Mouse (Mus musculus): ENCODE results near the gene Cacna1h. TPM values are rescaled to one million over a fixed set of nuclear protein-coding genes. Genes with fewer than 3 reads are reported as not detected.

The Cacna1h gene
- polyA plus RNA-seq, 2 experiments, result 6.9 to 58.0 TPM

- DNase-seq (ENCODE audit: low spot score), result no peak
- WGBS, result 21% methylated on average over 6 of the region's 6 CpGs
- H3K27ac ChIP-seq (replicated peaks; ENCODE audit: low read depth, low read length), result no peak overlapping the region
- H3K36me3 ChIP-seq (ENCODE audit: control insufficient read depth, insufficient read depth, low read length), result no peaks in the 10 kb centered on the region
- TF ChIP-seq POLR2A (IDR thresholded peaks at IDR 0.05; ENCODE audit: borderline replicate concordance, extremely low read depth, insufficient read depth, insufficient read length), result no peak
- H3K27me3 ChIP-seq (ENCODE audit: control insufficient read depth, insufficient read depth, low read length), result no peaks in the 10 kb centered on the region
- H3K4me2 ChIP-seq (replicated peaks; ENCODE audit: low read depth, low read length, severe bottlenecking), result no peak overlapping the region; the same call in 1 of the 2 replicates
- peaks cover 42% of the 10 kb centered on the region for H3K4me1 ChIP-seq (ENCODE audit: control insufficient read depth, insufficient read depth, low read length)
- no peak for ATAC-seq (ENCODE audit: low FRiP score, low read depth)
- no peaks in the 10 kb centered on the region for H3K9me3 ChIP-seq (ENCODE audit: control insufficient read depth, low read length)
- H3K4me3 ChIP-seq (replicated peaks; ENCODE audit: low read length), result no peak overlapping the region
- no peak overlapping the region for H3K9ac ChIP-seq (ENCODE audit: low read depth, low read length, severe bottlenecking)
These were observed 27.6 kb downstream of the Cacna1h start for GRCm38 (mm10) chr17:25406011-25406441.

GRCm38 (mm10) chr17:25405224-25405895, 28.2 kb downstream of the Cacna1h start:
- no peak for TF ChIP-seq POLR2A (IDR thresholded peaks at IDR 0.05; ENCODE audit: borderline replicate concordance, extremely low read depth, insufficient read depth, insufficient read length)
- 9% methylated on average over 10 of the region's 10 CpGs for WGBS
- H3K27ac ChIP-seq (replicated peaks; ENCODE audit: low read depth, low read length), result no peak overlapping the region
- no peak overlapping the region for H3K9ac ChIP-seq (ENCODE audit: low read depth, low read length, severe bottlenecking)
- H3K4me3 ChIP-seq (replicated peaks; ENCODE audit: low read length), result no peak overlapping the region
- ATAC-seq (ENCODE audit: low FRiP score, low read depth) (no peak), DNase-seq (ENCODE audit: low spot score) (no peak)
- H3K4me1 ChIP-seq (ENCODE audit: control insufficient read depth, insufficient read depth, low read length), result peaks cover 41% of the 10 kb centered on the region
- H3K27me3 ChIP-seq (ENCODE audit: control insufficient read depth, insufficient read depth, low read length), result no peaks in the 10 kb centered on the region
- no peaks in the 10 kb centered on the region for H3K9me3 ChIP-seq (ENCODE audit: control insufficient read depth, low read length)
- H3K4me2 ChIP-seq (replicated peaks; ENCODE audit: low read depth, low read length, severe bottlenecking), result no peak overlapping the region
- no peaks in the 10 kb centered on the region for H3K36me3 ChIP-seq (ENCODE audit: control insufficient read depth, insufficient read depth, low read length)

- Histone ChIP-seq H3K4me1 (ENCODE audit: control insufficient read depth, insufficient read depth, low read length) (peaks cover 33% of the 10 kb centered on the region), H3K27ac (replicated peaks; ENCODE audit: low read depth, low read length) (no peak overlapping the region), H3K4me3 (replicated peaks; ENCODE audit: low read length) (no peak overlapping the region), H3K9ac (ENCODE audit: low read depth, low read length, severe bottlenecking) (no peak overlapping the region), H3K36me3 (ENCODE audit: control insufficient read depth, insufficient read depth, low read length) (no peaks in the 10 kb centered on the region), H3K4me2 (replicated peaks; ENCODE audit: low read depth, low read length, severe bottlenecking) (no peak overlapping the region), H3K9me3 (ENCODE audit: control insufficient read depth, low read length) (no peaks in the 10 kb centered on the region), H3K27me3 (ENCODE audit: control insufficient read depth, insufficient read depth, low read length) (no peaks in the 10 kb centered on the region)
- 40% methylated on average over 3 of the region's 3 CpGs for WGBS
- no peak for ATAC-seq (ENCODE audit: low FRiP score, low read depth)
- DNase-seq (ENCODE audit: low spot score), result no peak
- TF ChIP-seq POLR2A (IDR thresholded peaks at IDR 0.05; ENCODE audit: borderline replicate concordance, extremely low read depth, insufficient read depth, insufficient read length), result no peak
These were observed 29.4 kb downstream of the Cacna1h start for GRCm38 (mm10) chr17:25404190-25404589.

GRCm38 (mm10) chr17:25402224-25402623, 31.4 kb downstream of the Cacna1h start:
- H3K36me3 ChIP-seq (ENCODE audit: control insufficient read depth, insufficient read depth, low read length), result peaks cover 2% of the 10 kb centered on the region; the same call in 1 of the 2 replicates
- WGBS, result 83% methylated on average over 13 of the region's 13 CpGs

GRCm38 (mm10) chr17:25401491-25401890, 32.1 kb downstream of the Cacna1h start:
- TF ChIP-seq POLR2A (IDR thresholded peaks at IDR 0.05; ENCODE audit: borderline replicate concordance, extremely low read depth, insufficient read depth, insufficient read length), result no peak
- no peak for DNase-seq (ENCODE audit: low spot score)

More at GRCm38 (mm10) chr17:25402224-25402623, 31.4 kb downstream of the Cacna1h start:
- no peak overlapping the region for H3K9ac ChIP-seq (ENCODE audit: low read depth, low read length, severe bottlenecking)
- TF ChIP-seq POLR2A (IDR thresholded peaks at IDR 0.05; ENCODE audit: borderline replicate concordance, extremely low read depth, insufficient read depth, insufficient read length), result no peak
- H3K4me2 ChIP-seq (replicated peaks; ENCODE audit: low read depth, low read length, severe bottlenecking), result no peak overlapping the region
- no peak overlapping the region for H3K4me3 ChIP-seq (replicated peaks; ENCODE audit: low read length)
- H3K4me1 ChIP-seq (ENCODE audit: control insufficient read depth, insufficient read depth, low read length), result peaks cover 22% of the 10 kb centered on the region
- no peaks in the 10 kb centered on the region for H3K9me3 ChIP-seq (ENCODE audit: control insufficient read depth, low read length)
- ATAC-seq (ENCODE audit: low FRiP score, low read depth), result no peak
- DNase-seq (ENCODE audit: low spot score), result no peak
- no peak overlapping the region for H3K27ac ChIP-seq (replicated peaks; ENCODE audit: low read depth, low read length)
- no peaks in the 10 kb centered on the region for H3K27me3 ChIP-seq (ENCODE audit: control insufficient read depth, insufficient read depth, low read length)

More at GRCm38 (mm10) chr17:25401491-25401890, 32.1 kb downstream of the Cacna1h start:
- no peak overlapping the region for H3K4me2 ChIP-seq (replicated peaks; ENCODE audit: low read depth, low read length, severe bottlenecking)
- H3K4me3 ChIP-seq (replicated peaks; ENCODE audit: low read length), result no peak overlapping the region
- H3K27ac ChIP-seq (replicated peaks; ENCODE audit: low read depth, low read length), result no peak overlapping the region
- H3K27me3 ChIP-seq (ENCODE audit: control insufficient read depth, insufficient read depth, low read length), result no peaks in the 10 kb centered on the region
- no peak for ATAC-seq (ENCODE audit: low FRiP score, low read depth)
- peaks cover 15% of the 10 kb centered on the region for H3K4me1 ChIP-seq (ENCODE audit: control insufficient read depth, insufficient read depth, low read length)
- H3K9me3 ChIP-seq (ENCODE audit: control insufficient read depth, low read length), result no peaks in the 10 kb centered on the region
- H3K9ac ChIP-seq (ENCODE audit: low read depth, low read length, severe bottlenecking), result no peak overlapping the region
- peaks cover 9% of the 10 kb centered on the region; the same call in 1 of the 2 replicates for H3K36me3 ChIP-seq (ENCODE audit: control insufficient read depth, insufficient read depth, low read length)
- WGBS, result 63% methylated on average over 4 of the region's 4 CpGs
